Mouse (Mus musculus) intestine, embryonic 14.5 days (tissue): ENCODE data around the gene Ccser1. TPM values are rescaled to one million over a fixed set of nuclear protein-coding genes. Genes with fewer than 3 reads are reported as not detected.

ENCODE experiments used
- ATAC-seq: fragments of 200-750 bp; cut with Nextera tagmentation; replicated peaks from 2 replicates; pipeline ENCODE4 v1.8.0; 2017; ENCODE audit warnings: low read depth, moderate number of reproducible peaks, moderate TSS enrichment, moderate library complexity; ENCODE audit not compliant: low FRiP score, low TSS enrichment
- DNase-seq: peaks from one replicate; pipeline ENCODE4 v3.0.0-alpha.2; 2018; ENCODE audit warnings: low spot score
- H3K27ac ChIP-seq: fragments of 300-500 bp; sonication (generic); 2 replicates; pipeline ENCODE4 v1.5.1; 2014; ENCODE audit warnings: low read depth, mild to moderate bottlenecking, control low read depth
- H3K27me3 ChIP-seq: fragments of 300-500 bp; sonication (generic); replicated peaks from 2 replicates; pipeline ENCODE4 v1.6.1; 2014; ENCODE audit warnings: low read length, control low read depth; ENCODE audit not compliant: control insufficient read depth, insufficient read depth
- H3K36me3 ChIP-seq: fragments of 300-500 bp; sonication (generic); 2 replicates; pipeline ENCODE4 v1.6.1; 2014; ENCODE audit warnings: low read length, control low read depth; ENCODE audit not compliant: control insufficient read depth, insufficient read depth
- H3K4me1 ChIP-seq: fragments of 300-500 bp; sonication (generic); replicated peaks from 2 replicates; pipeline ENCODE4 v1.6.1; 2014; ENCODE audit warnings: low read length, control low read depth, mixed read lengths; ENCODE audit not compliant: control insufficient read depth, insufficient read depth
- H3K4me2 ChIP-seq: fragments of 300-500 bp; sonication (generic); 2 replicates; pipeline ENCODE4 v1.6.1; 2014; ENCODE audit warnings: low read length
- H3K4me3 ChIP-seq: fragments of 300-500 bp; sonication (generic); 2 replicates; pipeline ENCODE4 v1.5.1; 2014; ENCODE audit warnings: low read depth, low read length, control low read depth, mixed read lengths
- H3K9ac ChIP-seq: fragments of 300-500 bp; sonication (generic); 2 replicates; pipeline ENCODE4 v1.6.1; 2014; ENCODE audit warnings: mild to moderate bottlenecking, low read length
- H3K9me3 ChIP-seq: fragments of 300-500 bp; sonication (generic); 2 replicates; pipeline ENCODE4 v1.6.1; 2016; ENCODE audit warnings: low read length, control low read depth; ENCODE audit not compliant: control insufficient read depth
- WGBS: fragments of 180-500 bp; shearing (Covaris S2); extraction: QIAGEN DNeasy Blood & Tissue Kit; methylation state at CpG from one replicate; pipeline ENCODE4 v1.1.7; 2014; 5-methylcytosine and 5-hydroxymethylcytosine counted together
- polyA plus RNA-seq: library from polyadenylated mRNA; unstranded; fragments of >200 nt; fragmentation: Nextera tagmentation; extraction: Ambion mirVana; gene quantifications from 2 replicates; pipeline ENCODE4 v1.2.1, GENCODE M21; 2014

Gene Ccser1
- polyA plus RNA-seq, 1 experiment from 2014 or later, result 5.1 TPM

DNA sequence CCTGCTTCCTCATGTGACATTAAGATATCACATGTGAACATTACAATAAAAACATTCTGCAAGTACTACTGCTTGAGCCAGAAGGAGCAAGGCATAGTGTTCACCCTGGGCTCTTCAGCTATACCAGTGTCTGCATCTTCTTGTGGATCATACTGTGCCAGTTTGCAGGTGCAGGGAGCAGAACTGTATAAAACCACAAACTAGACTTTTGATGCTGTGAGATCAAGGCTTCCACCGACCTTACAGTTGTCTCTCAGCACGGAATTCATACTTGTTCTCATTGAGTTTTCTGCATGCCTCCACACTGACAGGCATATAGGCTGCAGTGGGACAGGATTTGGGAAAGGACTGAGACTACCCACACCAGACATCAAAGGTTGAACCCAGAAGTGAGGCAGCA lies 146.0 kb downstream of the Ccser1 start:
- no peak for DNase-seq
- no peak for ATAC-seq
- Histone ChIP-seq H3K4me1 (no peaks in the 10 kb centered on the region), H3K4me2 (no peak overlapping the region), H3K36me3 (no peaks in the 10 kb centered on the region), H3K9me3 (no peaks in the 10 kb centered on the region), H3K27ac (no peak overlapping the region), H3K27me3 (no peaks in the 10 kb centered on the region), H3K9ac (no peak overlapping the region), H3K4me3 (no peak overlapping the region)
- WGBS, result 87% methylated on average over 2 of the region's 2 CpGs

DNA sequence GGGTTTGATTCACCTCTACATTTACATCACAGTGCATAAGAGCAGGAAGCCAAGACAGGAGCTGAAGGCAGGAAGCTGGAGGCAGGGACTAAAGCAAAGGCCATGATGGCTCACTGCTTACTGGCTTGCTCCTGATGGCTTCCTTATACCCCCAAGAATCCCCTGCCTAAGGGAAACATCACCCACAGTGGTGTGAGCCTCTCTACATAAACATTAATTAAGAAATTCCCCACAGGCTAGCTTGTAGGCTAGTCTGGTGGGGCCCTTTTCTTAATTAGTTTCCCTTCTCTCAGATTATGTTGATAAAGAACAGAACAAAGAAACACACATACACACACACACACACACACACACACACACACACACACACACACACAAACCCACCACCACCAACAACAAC lies 148.9 kb downstream of the Ccser1 start:
- Histone ChIP-seq H3K9me3 (no peaks in the 10 kb centered on the region), H3K36me3 (no peaks in the 10 kb centered on the region), H3K4me1 (no peaks in the 10 kb centered on the region), H3K4me2 (no peak overlapping the region), H3K27me3 (no peaks in the 10 kb centered on the region), H3K27ac (no peak overlapping the region), H3K9ac (no peak overlapping the region), H3K4me3 (no peak overlapping the region)
- ATAC-seq (no peak), DNase-seq (no peak)

DNA sequence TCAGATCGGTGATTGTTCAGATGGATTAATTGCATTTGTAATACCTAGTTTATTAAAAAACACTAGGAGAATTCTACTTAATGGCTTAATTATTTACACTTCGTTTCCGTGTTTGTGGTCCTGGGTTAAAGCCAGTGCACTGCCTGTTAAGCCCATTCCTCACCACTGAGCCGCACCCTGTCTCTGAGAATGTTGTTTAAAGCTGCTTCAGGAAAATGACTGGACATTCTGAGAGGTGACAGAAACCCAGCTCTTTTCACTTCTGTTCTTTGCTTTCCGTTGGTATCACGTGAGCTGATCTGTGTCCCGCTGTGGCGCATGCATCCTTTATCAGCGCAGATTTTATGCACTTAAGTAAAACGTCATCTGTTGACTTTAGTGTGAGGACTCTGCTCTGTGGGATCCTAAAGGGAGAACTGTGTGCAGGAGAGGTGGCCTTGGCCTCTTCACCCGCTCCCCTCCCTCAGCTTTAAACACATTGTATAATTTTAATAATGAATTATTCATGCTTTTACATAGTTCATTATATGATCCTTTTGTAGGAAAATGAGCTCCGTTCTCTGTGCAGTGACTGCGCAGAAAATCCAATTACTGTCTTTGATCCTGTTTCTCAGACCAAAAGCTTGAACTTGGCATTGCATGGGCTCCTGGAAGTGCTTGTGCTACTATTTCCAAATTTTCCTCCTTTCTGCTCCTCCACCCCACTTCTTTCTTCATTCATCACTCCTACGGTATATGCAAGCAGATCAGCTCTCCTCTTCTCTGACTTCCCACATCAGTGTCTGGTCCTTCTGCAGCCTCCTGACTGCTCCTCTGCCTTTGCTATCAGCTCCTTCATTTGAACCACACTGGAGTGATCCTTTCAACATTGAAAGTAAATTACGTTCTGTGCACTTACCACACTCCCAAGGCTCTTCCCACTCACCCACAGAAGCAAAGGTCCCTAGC lies 149.7 kb downstream of the Ccser1 start:
- Histone ChIP-seq H3K27ac (no peak overlapping the region), H3K4me3 (no peak overlapping the region), H3K27me3 (no peaks in the 10 kb centered on the region), H3K9ac (no peak overlapping the region), H3K36me3 (no peaks in the 10 kb centered on the region), H3K4me1 (no peaks in the 10 kb centered on the region), H3K4me2 (no peak overlapping the region), H3K9me3 (no peaks in the 10 kb centered on the region)
- DNase-seq (no peak), ATAC-seq (no peak)
- 77% methylated on average over 15 of the region's 15 CpGs for WGBS

DNA sequence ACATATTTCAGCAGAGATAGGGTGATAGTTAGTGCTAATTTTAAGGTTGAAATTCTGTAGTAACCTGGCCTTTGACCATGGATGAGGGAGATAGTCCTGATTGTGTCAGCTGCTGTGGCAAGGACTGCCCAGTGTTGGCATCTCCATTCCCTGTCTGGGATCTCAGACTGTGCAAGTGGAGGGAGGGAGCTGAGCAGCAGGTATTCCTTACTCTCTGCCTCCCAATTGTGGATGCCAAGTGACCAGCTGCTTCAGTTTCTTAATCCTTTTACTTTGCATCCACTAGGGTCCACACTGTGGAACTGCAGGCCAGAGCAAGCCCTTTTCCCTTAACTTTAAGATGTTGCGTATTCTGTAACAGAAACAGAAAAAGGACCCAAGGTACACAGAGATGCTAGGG lies 154.3 kb downstream of the Ccser1 start:
- Histone ChIP-seq H3K27me3 (no peaks in the 10 kb centered on the region), H3K4me3 (no peak overlapping the region), H3K9me3 (no peaks in the 10 kb centered on the region), H3K27ac (no peak overlapping the region), H3K4me2 (no peak overlapping the region), H3K4me1 (no peaks in the 10 kb centered on the region), H3K9ac (no peak overlapping the region), H3K36me3 (no peaks in the 10 kb centered on the region)
- WGBS, result 96% methylated on average over 1 of the region's 1 CpGs
- DNase-seq (no peak), ATAC-seq (no peak)

DNA sequence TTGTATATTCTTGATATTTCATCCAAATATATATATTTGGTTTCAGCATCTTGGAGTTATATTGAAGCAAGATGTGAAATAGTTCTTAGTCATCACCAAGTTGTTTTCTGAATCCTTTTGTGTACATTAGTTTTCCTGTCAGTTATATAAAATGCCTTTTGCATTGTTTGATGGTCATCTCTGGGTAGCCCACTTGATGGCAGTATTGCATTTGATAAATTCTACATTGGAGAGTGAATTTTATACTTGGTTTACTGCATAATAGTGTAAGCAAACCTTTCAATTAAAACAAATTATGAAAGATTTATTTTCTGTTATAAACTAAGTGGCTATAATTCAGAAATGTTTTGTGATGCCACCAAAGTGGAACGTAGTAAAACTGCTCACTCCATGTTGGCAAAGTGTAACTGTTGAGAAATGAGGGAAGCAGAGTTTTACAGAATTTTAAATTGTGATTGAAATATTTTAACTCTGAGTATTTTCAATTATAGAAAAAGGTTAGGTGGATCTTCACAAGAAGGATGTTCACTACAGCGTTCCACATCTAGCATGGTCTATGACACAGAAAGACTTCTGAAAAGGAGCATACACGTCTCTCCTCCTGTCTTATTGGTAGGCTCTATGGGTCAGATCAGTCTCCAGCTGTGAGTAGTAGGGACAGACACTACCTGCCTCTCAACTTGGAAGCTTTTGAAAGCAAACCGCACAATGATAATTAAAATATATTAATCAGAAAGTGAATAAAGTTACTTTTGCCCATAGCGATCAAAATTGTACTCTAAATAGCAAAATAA lies 167.1 kb downstream of the Ccser1 start:
- no peak for ATAC-seq
- DNase-seq, result no peak
- H3K36me3 ChIP-seq, result no peaks in the 10 kb centered on the region
- H3K4me3 ChIP-seq, result no peak overlapping the region
- 76% methylated on average over 5 of the region's 5 CpGs for WGBS
- no peak overlapping the region for H3K4me2 ChIP-seq
- H3K9me3 ChIP-seq, result no peaks in the 10 kb centered on the region
- H3K27ac ChIP-seq, result no peak overlapping the region
- no peaks in the 10 kb centered on the region for H3K27me3 ChIP-seq
- H3K4me1 ChIP-seq, result no peaks in the 10 kb centered on the region
- no peak overlapping the region for H3K9ac ChIP-seq

DNA sequence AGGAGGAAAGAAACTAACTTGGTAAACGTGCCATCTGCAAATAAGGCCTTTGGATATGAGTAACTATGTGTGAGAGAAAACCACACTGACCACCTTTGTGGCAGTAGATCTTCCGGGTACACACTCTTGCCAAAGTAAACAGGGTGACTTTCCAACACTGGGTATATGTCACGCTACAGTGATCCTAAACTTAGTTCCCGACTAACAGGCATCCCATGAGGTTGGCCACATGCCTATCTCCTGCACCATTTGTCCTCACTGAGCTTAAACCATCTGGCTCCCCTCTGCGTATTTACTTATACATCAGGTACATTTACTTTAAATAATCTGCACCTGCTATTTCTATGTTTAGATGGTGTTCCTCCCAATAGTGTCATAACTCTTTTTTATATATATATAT lies 183.6 kb downstream of the Ccser1 start:
- Histone ChIP-seq H3K4me1 (no peaks in the 10 kb centered on the region), H3K4me2 (no peak overlapping the region), H3K9me3 (no peaks in the 10 kb centered on the region), H3K36me3 (no peaks in the 10 kb centered on the region), H3K9ac (no peak overlapping the region), H3K27ac (no peak overlapping the region), H3K27me3 (no peaks in the 10 kb centered on the region), H3K4me3 (no peak overlapping the region)
- DNase-seq (no peak), ATAC-seq (no peak)
- WGBS, result 82% methylated on average over 5 of the region's 5 CpGs

DNA sequence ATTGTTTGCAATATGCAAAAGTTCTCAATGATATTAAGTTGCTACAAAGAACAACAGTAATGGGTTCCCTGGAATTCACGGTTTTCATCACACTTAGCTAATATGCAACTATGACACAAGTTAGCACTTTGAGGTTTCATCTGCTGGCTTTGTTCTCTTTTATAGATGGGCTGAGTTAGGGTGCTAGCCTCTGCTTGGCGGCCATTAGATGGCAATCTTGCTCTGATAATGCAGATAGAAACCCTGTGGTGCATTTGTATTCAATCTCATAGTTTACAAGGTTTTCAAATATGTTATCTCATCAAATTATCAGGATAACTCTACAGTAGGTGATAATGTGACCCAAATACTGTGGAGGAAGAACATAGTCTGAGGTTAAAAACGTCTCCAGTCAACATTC lies 202.4 kb downstream of the Ccser1 start:
- Histone ChIP-seq H3K4me2 (no peak overlapping the region), H3K4me3 (no peak overlapping the region), H3K36me3 (no peaks in the 10 kb centered on the region), H3K27ac (no peak overlapping the region), H3K27me3 (no peaks in the 10 kb centered on the region), H3K4me1 (no peaks in the 10 kb centered on the region), H3K9me3 (no peaks in the 10 kb centered on the region), H3K9ac (no peak overlapping the region)
- DNase-seq (no peak), ATAC-seq (no peak)
- 18% methylated on average over 3 of the region's 3 CpGs for WGBS

DNA sequence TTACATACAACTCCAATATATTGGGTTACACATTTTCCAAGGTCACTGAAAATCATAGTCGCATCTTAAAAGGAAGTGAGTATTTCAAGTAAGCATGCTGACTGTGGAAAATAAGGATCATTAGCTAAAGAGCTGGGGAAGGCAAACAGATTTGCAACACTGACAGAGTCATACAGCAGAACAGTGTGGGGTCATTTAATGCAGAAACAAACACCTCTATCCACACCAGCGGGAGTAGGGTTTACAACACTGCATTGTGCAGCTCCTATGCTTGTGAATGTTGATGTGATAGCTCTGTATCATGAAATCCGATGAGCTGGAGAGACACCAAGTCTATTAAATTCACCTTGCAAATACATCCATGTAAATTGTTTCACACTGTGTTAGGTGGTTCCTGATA lies 202.9 kb downstream of the Ccser1 start:
- no peak overlapping the region for H3K4me2 ChIP-seq
- H3K27me3 ChIP-seq, result no peaks in the 10 kb centered on the region
- H3K9ac ChIP-seq, result no peak overlapping the region
- H3K36me3 ChIP-seq, result no peaks in the 10 kb centered on the region
- no peak overlapping the region for H3K27ac ChIP-seq
- H3K9me3 ChIP-seq, result no peaks in the 10 kb centered on the region
- WGBS, result 51% methylated on average over 3 of the region's 3 CpGs
- H3K4me1 ChIP-seq, result no peaks in the 10 kb centered on the region
- DNase-seq, result no peak
- no peak overlapping the region for H3K4me3 ChIP-seq
- ATAC-seq, result no peak
